Mouse (Mus musculus) MEL (cell line): ENCODE data around the gene Ruvbl1. TPM values are rescaled to one million over a fixed set of nuclear protein-coding genes. Genes with fewer than 3 reads are reported as not detected.

Source experiments
- DNase-seq: peaks from one replicate; pipeline ENCODE4 v3.0.0; 2011; ENCODE audit warnings: low read depth, low spot score
- H3K27ac ChIP-seq: 2 replicates; pipeline ENCODE4 v1.5.1; 2012; ENCODE audit warnings: low read depth, mild to moderate bottlenecking, control low read depth, low read length, moderate library complexity; ENCODE audit not compliant: control insufficient read depth
- H3K27me3 ChIP-seq, 2 experiments: fragments of 150-350 bp in 1 of 2; sonication (generic) in 1 of 2; 2 replicates each; pipeline ENCODE4 v1.6.1; 2012; ENCODE audit warnings: low read length in 2 of 2, mild to moderate bottlenecking in 2 of 2, improper control_type of control experiment in 1 of 2, moderate library complexity in 1 of 2; ENCODE audit not compliant: insufficient read depth in 2 of 2, control insufficient read depth in 1 of 2
- H3K36me3 ChIP-seq, 2 experiments: 2 replicates each; pipeline ENCODE4 v1.6.1; 2012 to 2014; ENCODE audit warnings: low read length in 2 of 2, improper control_type of control experiment in 1 of 2, inconsistent platforms in 1 of 2, mild to moderate bottlenecking in 1 of 2; ENCODE audit not compliant: insufficient read depth in 2 of 2, control insufficient read depth in 1 of 2
- H3K4me1 ChIP-seq, 2 experiments: fragments of 150-350 bp in 1 of 2; sonication (generic) in 1 of 2; 2 replicates each; pipeline ENCODE4 v1.6.1; 2012; ENCODE audit warnings: low read length in 2 of 2, improper control_type of control experiment in 1 of 2, mild to moderate bottlenecking in 1 of 2; ENCODE audit not compliant: insufficient read depth in 2 of 2, control insufficient read depth in 1 of 2
- H3K4me3 ChIP-seq, 2 experiments: fragments of 150-350 bp in 1 of 2; sonication (generic) in 1 of 2; 2 replicates each; pipeline ENCODE4 v1.5.1; 2012; ENCODE audit warnings: low read depth in 2 of 2, low read length in 2 of 2, mild to moderate bottlenecking in 2 of 2, moderate library complexity in 2 of 2, control low read depth in 1 of 2, improper control_type of control experiment in 1 of 2; ENCODE audit not compliant: control insufficient read depth in 1 of 2, insufficient read depth in 1 of 2
- H3K79me2 ChIP-seq: 2 replicates; pipeline ENCODE4 v1.6.1; 2012; ENCODE audit warnings: mild to moderate bottlenecking, low read length, moderate library complexity; ENCODE audit not compliant: control insufficient read depth, poor library complexity, insufficient read depth
- H3K9ac ChIP-seq: 2 replicates; pipeline ENCODE4 v1.6.1; 2012; ENCODE audit warnings: low read depth, mild to moderate bottlenecking, control low read depth, low read length, moderate library complexity; ENCODE audit not compliant: control insufficient read depth, poor library complexity, severe bottlenecking
- H3K9me3 ChIP-seq: fragments of 150-350 bp; sonication (generic); replicated peaks from 2 replicates; pipeline ENCODE4 v1.6.1; 2012; ENCODE audit warnings: mild to moderate bottlenecking, low read length, improper control_type of control experiment, moderate library complexity; ENCODE audit not compliant: insufficient read depth
- BHLHE40 ChIP-seq: IDR thresholded peaks from 2 replicates; pipeline ENCODE4 v1.6.1; 2012; ENCODE audit warnings: low read depth, mild to moderate bottlenecking, inconsistent platforms, low read length, improper control_type of control experiment, borderline replicate concordance
- E2F4 ChIP-seq: IDR thresholded peaks from 2 replicates; pipeline ENCODE4 v1.6.1; 2011; ENCODE audit warnings: low read depth, low read length, improper control_type of control experiment, borderline replicate concordance
- MAFK ChIP-seq: IDR thresholded peaks from 2 replicates; pipeline ENCODE4 v1.6.1; 2011; ENCODE audit warnings: low read depth, mild to moderate bottlenecking, low read length, improper control_type of control experiment, borderline replicate concordance
- MYB ChIP-seq: IDR thresholded peaks from 2 replicates; pipeline ENCODE4 v1.6.1; 2011; ENCODE audit warnings: mild to moderate bottlenecking, low read depth, low read length, improper control_type of control experiment
- MYC ChIP-seq: IDR thresholded peaks from 2 replicates; pipeline ENCODE4 v1.6.1; 2011; ENCODE audit warnings: low read depth, mild to moderate bottlenecking, low read length, improper control_type of control experiment, moderate library complexity
- NRF1 ChIP-seq: IDR thresholded peaks from 2 replicates; pipeline ENCODE4 v1.6.1; 2014; ENCODE audit warnings: low read depth, mild to moderate bottlenecking, inconsistent platforms, low read length, improper control_type of control experiment, moderate library complexity; ENCODE audit not compliant: poor library complexity, insufficient read depth, severe bottlenecking
- POLR2A ChIP-seq, 2 experiments: IDR thresholded peaks; 2 replicates each; pipeline ENCODE4 v1.6.1; 2011 to 2012; ENCODE audit warnings: low read length in 2 of 2, mild to moderate bottlenecking in 2 of 2, control low read depth in 1 of 2, improper control_type of control experiment in 1 of 2, low read depth in 1 of 2, moderate library complexity in 1 of 2; ENCODE audit not compliant: control insufficient read depth in 1 of 2, insufficient read depth in 1 of 2, poor library complexity in 1 of 2
- POLR2AphosphoS5 ChIP-seq: IDR thresholded peaks from 2 replicates; pipeline ENCODE4 v1.6.1; 2012; ENCODE audit warnings: low read depth, borderline replicate concordance, mild to moderate bottlenecking, inconsistent platforms, low read length, moderate library complexity, mixed read lengths
- RCOR1 ChIP-seq: IDR thresholded peaks from 2 replicates; pipeline ENCODE4 v1.6.1; 2012; ENCODE audit warnings: low read depth, mild to moderate bottlenecking, inconsistent platforms, low read length, improper control_type of control experiment
- TAL1 ChIP-seq: IDR thresholded peaks from 2 replicates; pipeline ENCODE4 v1.6.1; 2012; ENCODE audit warnings: mild to moderate bottlenecking, inconsistent platforms, low read length, moderate library complexity, mixed read lengths
- ZC3H11A ChIP-seq: IDR thresholded peaks from 2 replicates; pipeline ENCODE4 v1.6.1; 2012; ENCODE audit warnings: low read depth, mild to moderate bottlenecking, inconsistent platforms, low read length, improper control_type of control experiment
- ZMIZ1 ChIP-seq: IDR thresholded peaks from 2 replicates; pipeline ENCODE4 v1.6.1; 2012; ENCODE audit warnings: low read depth, mild to moderate bottlenecking, inconsistent platforms, low read length, improper control_type of control experiment, moderate library complexity
- polyA plus RNA-seq, 2 experiments: library from polyadenylated mRNA; stranded (reverse) in 1 of 2; unstranded in 1 of 2; fragments of >175 nt in 1 of 2; fragments of >200 nt in 1 of 2; gene quantifications; 2 replicates each; pipeline versions ENCODE4 v1.2.1 to v1.2.4; 2012; ENCODE audit warnings: low replicate concordance in 2 of 2, low read depth in 1 of 2; ENCODE audit not compliant: insufficient read length in 2 of 2, insufficient read depth in 1 of 2, missing spikeins in 1 of 2
- total RNA-seq: library from RNA; depleted of rRNA; stranded (reverse); fragments of 300-350 nt; gene quantifications from 2 replicates; pipeline ENCODE4 v1.2.3, GENCODE M21; 2012

The Ruvbl1 gene
- total and polyA plus RNA-seq, 3 experiments = 146 to 238 (median 232) TPM

- no peak overlapping the region for H3K4me3 ChIP-seq
- no peak overlapping the region for H3K27ac ChIP-seq
- H3K27me3 ChIP-seq = no peaks in the 10 kb centered on the region
- H3K4me1 ChIP-seq = peaks cover 0 to 12% of the 10 kb centered on the region in 2 experiments; a peak in 3 of 4 replicates
- H3K9me3 ChIP-seq = no peaks in the 10 kb centered on the region
- no peak overlapping the region for H3K9ac ChIP-seq
- peaks cover 9% of the 10 kb centered on the region for H3K79me2 ChIP-seq
- peaks cover 1 to 11% of the 10 kb centered on the region in 2 experiments; a peak in 2 of 4 replicates for H3K36me3 ChIP-seq
- TF ChIP-seq ZC3H11A (no peak), ZMIZ1 (no peak), POLR2A (IDR thresholded peaks at IDR 0.05; ENCODE audit: control insufficient read depth in 1 of 2, insufficient read depth in 1 of 2, low read depth in 1 of 2, low read length in 2 of 2, poor library complexity in 1 of 2) (no peak)
- no peak for DNase-seq
These were observed 26.2 kb upstream of the Ruvbl1 start for GRCm38 (mm10) chr6:88439056-88439455.

- H3K36me3 ChIP-seq = peaks cover 1 to 22% of the 10 kb centered on the region in 2 experiments; a peak in 2 of 4 replicates
- no peak overlapping the region for H3K9ac ChIP-seq
- no peak overlapping the region for H3K27ac ChIP-seq
- H3K27me3 ChIP-seq = no peaks in the 10 kb centered on the region
- H3K4me1 ChIP-seq = peaks cover 0 to 21% of the 10 kb centered on the region in 2 experiments; a peak in 3 of 4 replicates
- TF ChIP-seq ZMIZ1 = no peak
- peaks cover 18% of the 10 kb centered on the region for H3K79me2 ChIP-seq
- no peaks in the 10 kb centered on the region for H3K9me3 ChIP-seq
- no peak for DNase-seq
- H3K4me3 ChIP-seq = no peak overlapping the region
These were observed 22.7 kb upstream of the Ruvbl1 start for GRCm38 (mm10) chr6:88442551-88442950.

- no peaks in the 10 kb centered on the region for H3K27me3 ChIP-seq
- TF ChIP-seq POLR2AphosphoS5 = no peak
- no peak for TF ChIP-seq MAFK
- TF ChIP-seq NRF1 = no peak
- no peak for TF ChIP-seq MYC
- TF ChIP-seq BHLHE40 = no peak
- no peak for TF ChIP-seq MYB
- TF ChIP-seq ZMIZ1 = no peak
- no peak; the same call in 1 of the 2 replicates for TF ChIP-seq RCOR1
- TF ChIP-seq ZC3H11A = no peak
- no peak for TF ChIP-seq TAL1
- TF ChIP-seq E2F4 = no peak
- peaks cover 1 to 22% of the 10 kb centered on the region in 2 experiments; a peak in 2 of 4 replicates for H3K36me3 ChIP-seq
- H3K79me2 ChIP-seq = peaks cover 18% of the 10 kb centered on the region
- no peaks in the 10 kb centered on the region for H3K9me3 ChIP-seq
- peak; percentile 69 for DNase-seq
- peaks cover 0 to 21% of the 10 kb centered on the region in 2 experiments; a peak in 3 of 4 replicates for H3K4me1 ChIP-seq
- H3K27ac ChIP-seq = no peak overlapping the region
- H3K9ac ChIP-seq = no peak overlapping the region
- no peak overlapping the region for H3K4me3 ChIP-seq
These were observed 21.8 kb upstream of the Ruvbl1 start for GRCm38 (mm10) chr6:88443446-88443845.
